Mouse (Mus musculus): ENCODE data around the gene Bcl11b. TPM values are rescaled to one million over a fixed set of nuclear protein-coding genes. Genes with fewer than 3 reads are reported as not detected.

Bcl11b gene
- polyA plus RNA-seq, 1 experiment: 0.60 TPM

DNA sequence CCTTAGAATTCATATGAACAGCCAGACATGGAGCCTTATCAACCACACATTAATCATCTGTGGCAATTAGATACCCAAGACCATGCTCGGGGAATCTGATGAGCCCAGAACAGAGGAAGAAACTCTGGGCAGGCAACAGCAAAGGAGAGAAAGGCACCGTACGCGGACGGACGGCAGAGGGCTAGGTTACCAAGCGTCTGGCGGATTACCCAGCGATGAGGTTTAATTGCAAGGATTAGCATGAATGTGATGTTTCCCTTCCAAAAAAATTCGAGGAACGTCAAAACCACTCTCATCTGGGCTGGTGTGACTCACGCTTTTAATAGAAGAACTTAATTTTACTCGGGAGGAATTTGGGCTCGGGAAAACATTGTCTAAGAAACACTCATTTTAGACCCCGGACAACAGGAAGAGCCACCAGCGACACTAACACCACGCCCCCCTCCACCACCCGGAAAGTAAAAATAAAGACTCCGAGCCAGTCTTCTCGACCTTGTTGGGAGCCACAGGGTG lies 52.7 kb downstream of the Bcl11b start:
- H3K27ac ChIP-seq (ENCODE audit: control insufficient read depth, insufficient read depth, low read depth, low read length, poor library complexity): no peak overlapping the region
- TF ChIP-seq POLR2A (IDR thresholded peaks at IDR 0.05; ENCODE audit: borderline replicate concordance, control insufficient read depth, low read depth, low read length) (no peak), CTCF (IDR thresholded peaks at IDR 0.05; ENCODE audit: control insufficient read depth, insufficient read depth, low read length) (no peak)
- H3K4me3 ChIP-seq (replicated peaks; ENCODE audit: control insufficient read depth, low read depth, low read length): no peak overlapping the region
- no peaks in the 10 kb centered on the region for H3K4me1 ChIP-seq (ENCODE audit: control insufficient read depth, insufficient read depth, low read length)
- WGBS: 68% methylated on average over 20 of the region's 20 CpGs

DNA sequence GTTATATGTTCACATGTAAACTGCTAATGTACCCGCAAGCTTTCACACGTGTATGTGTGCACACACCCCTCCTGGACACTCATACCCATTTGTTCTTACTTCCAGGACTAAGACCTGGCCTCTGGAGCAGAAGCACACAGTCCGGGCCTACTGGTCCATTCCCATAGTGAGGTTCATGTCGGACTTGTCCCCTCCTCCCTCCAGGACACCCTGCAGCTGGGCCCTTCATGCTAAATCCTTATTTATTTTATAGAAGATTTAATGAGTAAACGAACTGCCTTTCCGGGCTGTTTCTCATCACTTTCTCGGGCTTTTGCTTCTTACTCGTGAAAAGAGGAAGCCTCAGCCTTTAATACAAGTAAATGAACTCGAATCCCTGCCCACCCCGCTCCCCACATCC lies 54.0 kb downstream of the Bcl11b start:
- Histone ChIP-seq H3K4me3 (replicated peaks; ENCODE audit: control insufficient read depth, low read depth, low read length) (no peak overlapping the region), H3K27ac (ENCODE audit: control insufficient read depth, insufficient read depth, low read depth, low read length, poor library complexity) (no peak overlapping the region), H3K4me1 (ENCODE audit: control insufficient read depth, insufficient read depth, low read length) (no peaks in the 10 kb centered on the region)
- TF ChIP-seq POLR2A (IDR thresholded peaks at IDR 0.05; ENCODE audit: borderline replicate concordance, control insufficient read depth, low read depth, low read length): no peak
- no peak for TF ChIP-seq CTCF (IDR thresholded peaks at IDR 0.05; ENCODE audit: control insufficient read depth, insufficient read depth, low read length)
- 73% methylated on average over 10 of the region's 10 CpGs for WGBS

GRCm38 (mm10) chr12:107942100-107942499 lies 61.3 kb downstream of the Bcl11b start:
- Histone ChIP-seq H3K27ac (ENCODE audit: control insufficient read depth, insufficient read depth, low read depth, low read length, poor library complexity) (no peak overlapping the region), H3K4me3 (replicated peaks; ENCODE audit: control insufficient read depth, low read depth, low read length) (no peak overlapping the region), H3K4me1 (ENCODE audit: control insufficient read depth, insufficient read depth, low read length) (no peaks in the 10 kb centered on the region)
- 82% methylated on average over 7 of the region's 7 CpGs for WGBS
- no peak for TF ChIP-seq CTCF (IDR thresholded peaks at IDR 0.05; ENCODE audit: control insufficient read depth, insufficient read depth, low read length)
- no peak for TF ChIP-seq POLR2A (IDR thresholded peaks at IDR 0.05; ENCODE audit: borderline replicate concordance, control insufficient read depth, low read depth, low read length)

- no peak for TF ChIP-seq POLR2A (IDR thresholded peaks at IDR 0.05; ENCODE audit: borderline replicate concordance, control insufficient read depth, low read depth, low read length)
- Histone ChIP-seq H3K4me3 (replicated peaks; ENCODE audit: control insufficient read depth, low read depth, low read length) (no peak overlapping the region), H3K27ac (ENCODE audit: control insufficient read depth, insufficient read depth, low read depth, low read length, poor library complexity) (no peak overlapping the region), H3K4me1 (ENCODE audit: control insufficient read depth, insufficient read depth, low read length) (no peaks in the 10 kb centered on the region)
- 76% methylated on average over 9 of the region's 9 CpGs for WGBS
These were observed 62.6 kb downstream of the Bcl11b start for GRCm38 (mm10) chr12:107940774-107941173.

GRCm38 (mm10) chr12:107939177-107939576 lies 64.2 kb downstream of the Bcl11b start:
- 39% methylated on average over 4 of the region's 4 CpGs for WGBS
- Histone ChIP-seq H3K27ac (ENCODE audit: control insufficient read depth, insufficient read depth, low read depth, low read length, poor library complexity) (no peak overlapping the region), H3K4me3 (replicated peaks; ENCODE audit: control insufficient read depth, low read depth, low read length) (no peak overlapping the region), H3K4me1 (ENCODE audit: control insufficient read depth, insufficient read depth, low read length) (no peaks in the 10 kb centered on the region)
- TF ChIP-seq POLR2A (IDR thresholded peaks at IDR 0.05; ENCODE audit: borderline replicate concordance, control insufficient read depth, low read depth, low read length) (no peak), CTCF (IDR thresholded peaks at IDR 0.05; ENCODE audit: control insufficient read depth, insufficient read depth, low read length) (no peak)

DNA sequence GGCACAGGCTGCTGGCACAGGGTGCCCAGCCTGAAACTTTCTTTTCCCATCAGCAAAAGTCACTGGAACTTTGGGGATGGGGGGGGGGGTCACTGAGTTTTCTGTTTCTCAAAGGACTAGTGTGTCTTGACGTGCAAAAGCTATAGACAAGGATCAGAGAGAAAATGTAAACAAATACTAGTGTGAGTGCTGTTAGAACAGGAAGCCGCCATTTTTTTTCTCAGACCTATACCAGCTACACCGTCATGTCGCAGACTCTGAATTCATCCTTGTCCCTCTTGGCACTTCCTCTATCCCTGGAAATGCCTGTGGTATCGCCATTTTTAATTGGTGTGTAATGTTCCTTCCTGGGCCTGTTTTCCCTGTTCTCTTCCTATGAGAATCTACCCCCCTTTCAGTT lies 66.4 kb downstream of the Bcl11b start:
- no peak for TF ChIP-seq CTCF (IDR thresholded peaks at IDR 0.05; ENCODE audit: control insufficient read depth, insufficient read depth, low read length)
- no peak for TF ChIP-seq POLR2A (IDR thresholded peaks at IDR 0.05; ENCODE audit: borderline replicate concordance, control insufficient read depth, low read depth, low read length)
- Histone ChIP-seq H3K4me1 (ENCODE audit: control insufficient read depth, insufficient read depth, low read length) (no peaks in the 10 kb centered on the region), H3K27ac (ENCODE audit: control insufficient read depth, insufficient read depth, low read depth, low read length, poor library complexity) (no peak overlapping the region), H3K4me3 (replicated peaks; ENCODE audit: control insufficient read depth, low read depth, low read length) (no peak overlapping the region)
- 65% methylated on average over 5 of the region's 5 CpGs for WGBS

DNA sequence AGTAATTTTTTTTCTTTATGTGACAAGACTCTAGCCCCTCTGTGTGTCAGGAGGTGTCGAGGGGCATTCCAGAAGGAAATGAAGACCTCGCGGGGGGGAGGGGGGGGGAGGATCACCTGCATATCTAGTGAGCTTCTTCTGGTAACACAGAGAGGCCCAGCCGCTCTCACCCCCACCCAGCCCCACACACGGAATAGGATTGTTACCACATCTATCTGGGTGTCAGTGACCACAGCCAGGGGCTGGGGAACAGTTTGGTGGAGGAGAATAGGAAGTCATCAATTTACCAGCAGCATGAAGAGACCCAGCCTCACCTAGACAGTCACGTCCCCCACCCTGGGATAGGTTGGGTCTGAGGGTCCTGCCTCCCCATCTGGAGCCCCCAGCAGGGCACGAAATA lies 67.0 kb downstream of the Bcl11b start:
- no peak overlapping the region for H3K4me3 ChIP-seq (replicated peaks; ENCODE audit: control insufficient read depth, low read depth, low read length)
- H3K27ac ChIP-seq (ENCODE audit: control insufficient read depth, insufficient read depth, low read depth, low read length, poor library complexity): no peak overlapping the region
- no peaks in the 10 kb centered on the region for H3K4me1 ChIP-seq (ENCODE audit: control insufficient read depth, insufficient read depth, low read length)
- TF ChIP-seq POLR2A (IDR thresholded peaks at IDR 0.05; ENCODE audit: borderline replicate concordance, control insufficient read depth, low read depth, low read length): no peak
- no peak for TF ChIP-seq CTCF (IDR thresholded peaks at IDR 0.05; ENCODE audit: control insufficient read depth, insufficient read depth, low read length)
- WGBS: 66% methylated on average over 7 of the region's 7 CpGs

GRCm38 (mm10) chr12:107934831-107935437 lies 68.5 kb downstream of the Bcl11b start:
- H3K4me3 ChIP-seq (replicated peaks; ENCODE audit: control insufficient read depth, low read depth, low read length): no peak overlapping the region
- H3K27ac ChIP-seq (ENCODE audit: control insufficient read depth, insufficient read depth, low read depth, low read length, poor library complexity): no peak overlapping the region
- H3K4me1 ChIP-seq (ENCODE audit: control insufficient read depth, insufficient read depth, low read length): no peaks in the 10 kb centered on the region
- TF ChIP-seq CTCF (IDR thresholded peaks at IDR 0.05; ENCODE audit: control insufficient read depth, insufficient read depth, low read length) (no peak), POLR2A (IDR thresholded peaks at IDR 0.05; ENCODE audit: borderline replicate concordance, control insufficient read depth, low read depth, low read length) (no peak)
- WGBS: 83% methylated on average over 19 of the region's 19 CpGs

DNA sequence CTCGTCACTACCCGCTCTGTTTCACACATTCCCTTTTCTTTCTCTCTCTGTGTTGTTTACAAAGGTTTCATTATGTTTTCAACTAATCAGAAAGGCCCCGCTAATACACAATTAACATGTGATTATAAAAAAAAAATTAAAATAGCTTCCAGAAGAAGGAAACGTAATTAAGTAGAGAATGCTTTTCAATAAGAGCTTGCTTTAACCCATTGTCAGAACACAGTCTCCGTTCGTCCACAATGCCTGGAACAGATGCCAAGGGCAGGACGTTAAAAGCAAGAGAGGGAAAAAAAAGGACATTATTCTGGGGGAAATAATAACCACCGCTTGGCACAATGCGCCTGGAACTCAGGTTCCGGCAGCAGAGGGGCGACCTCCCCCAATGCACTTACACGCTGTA lies 71.3 kb downstream of the Bcl11b start:
- WGBS: 73% methylated on average over 12 of the region's 12 CpGs
- H3K4me1 ChIP-seq (ENCODE audit: control insufficient read depth, insufficient read depth, low read length): no peaks in the 10 kb centered on the region
- no peak overlapping the region for H3K27ac ChIP-seq (ENCODE audit: control insufficient read depth, insufficient read depth, low read depth, low read length, poor library complexity)
- no peak for TF ChIP-seq CTCF (IDR thresholded peaks at IDR 0.05; ENCODE audit: control insufficient read depth, insufficient read depth, low read length)
- TF ChIP-seq POLR2A (IDR thresholded peaks at IDR 0.05; ENCODE audit: borderline replicate concordance, control insufficient read depth, low read depth, low read length): no peak
- no peak overlapping the region for H3K4me3 ChIP-seq (replicated peaks; ENCODE audit: control insufficient read depth, low read depth, low read length)
